Mouse (Mus musculus) C2C12 (cell line): ENCODE results near the gene Acot7. TPM values are rescaled to one million over a fixed set of nuclear protein-coding genes. Genes with fewer than 3 reads are reported as not detected.
A peak's percentile ranks its signal among the peaks of the same experiment; 100 is the strongest.

Source experiments
- H3K27me3 ChIP-seq: one replicate; pipeline ENCODE4 v1.6.1; 2011; ENCODE audit not compliant: control insufficient read depth, insufficient read depth, insufficient read length
- H3K36me3 ChIP-seq: one replicate; pipeline ENCODE4 v1.6.1; 2011; ENCODE audit not compliant: control insufficient read depth, insufficient read depth
- H3K4me3 ChIP-seq: one replicate; pipeline ENCODE4 v1.5.1; 2011; ENCODE audit warnings: mild to moderate bottlenecking, control low read depth; ENCODE audit not compliant: poor library complexity, insufficient read depth, severe bottlenecking
- H3K79me2 ChIP-seq: one replicate; pipeline ENCODE4 v1.6.1; 2011; ENCODE audit not compliant: control insufficient read depth, insufficient read depth
- H3K79me3 ChIP-seq: one replicate; pipeline ENCODE4 v1.6.1; 2011; ENCODE audit warnings: low read depth, control low read depth
- H3ac ChIP-seq: one replicate; pipeline ENCODE3; 2011; ENCODE audit warnings: low read depth; ENCODE audit not compliant: control insufficient read depth, insufficient read length
- CEBPB ChIP-seq: IDR thresholded peaks from one replicate; pipeline ENCODE4 v1.6.1; 2011; ENCODE audit warnings: low read depth, mild to moderate bottlenecking, control low read depth, moderate library complexity
- CTCF ChIP-seq: IDR thresholded peaks from one replicate; pipeline ENCODE4 v1.5.1; 2011; ENCODE audit not compliant: control insufficient read depth, insufficient read depth, insufficient read length
- FOSL1 ChIP-seq: IDR thresholded peaks from one replicate; pipeline ENCODE4 v1.8.0; 2011; ENCODE audit warnings: mild to moderate bottlenecking, low read length; ENCODE audit not compliant: poor library complexity, insufficient read depth, severe bottlenecking
- MAX ChIP-seq: IDR thresholded peaks from one replicate; pipeline ENCODE4 v1.6.1; 2011; ENCODE audit warnings: mild to moderate bottlenecking, control low read depth
- MYOD1 ChIP-seq: IDR thresholded peaks from one replicate; pipeline ENCODE4 v1.6.1; 2011; ENCODE audit warnings: low read depth; ENCODE audit not compliant: control insufficient read depth, insufficient read length
- MYOG ChIP-seq: IDR thresholded peaks from one replicate; pipeline ENCODE4 v1.6.1; 2011; ENCODE audit not compliant: control insufficient read depth, insufficient read length; ENCODE audit errors: extremely low read depth
- USF1 ChIP-seq: IDR thresholded peaks from one replicate; pipeline ENCODE4 v1.6.1; 2011; ENCODE audit warnings: low read depth, mild to moderate bottlenecking, control low read depth, moderate library complexity
- polyA plus RNA-seq: library from polyadenylated mRNA; unstranded; fragments of >200 nt; fragmentation: generic; extraction: Trizol; gene quantifications from one replicate; pipeline ENCODE4 v1.2.1, GENCODE M21; 2012; ENCODE audit warnings: missing spikeins

Acot7 gene
- polyA plus RNA-seq, 1 experiment = 344 TPM

DNA sequence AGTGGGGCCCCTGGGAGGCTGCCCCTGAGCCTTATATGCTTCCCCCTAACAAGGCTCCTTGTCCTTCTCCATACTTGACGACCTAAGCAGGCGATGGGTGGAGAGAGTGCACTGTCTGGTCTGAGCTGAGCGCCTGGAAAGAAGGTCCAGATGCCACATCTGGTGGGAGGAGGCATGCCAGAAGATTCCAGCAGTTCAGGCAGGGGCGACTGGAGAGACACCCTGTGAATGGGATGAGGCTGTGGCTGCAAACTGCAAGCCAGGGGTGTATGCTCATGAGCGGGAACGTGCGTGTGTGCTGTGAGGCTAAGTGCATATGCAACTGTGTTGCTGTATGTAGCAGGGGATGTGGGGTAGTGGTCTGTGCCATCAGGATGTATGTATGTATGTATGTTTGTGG, 94.1 kb downstream of the Acot7 start:
- no peaks in the 10 kb centered on the region for H3K79me3 ChIP-seq
- no peak for TF ChIP-seq USF1
- TF ChIP-seq CTCF = no peak
- no peak for TF ChIP-seq MYOG
- H3K4me3 ChIP-seq = no peak overlapping the region
- peaks cover 16% of the 10 kb centered on the region for H3K36me3 ChIP-seq
- no peaks in the 10 kb centered on the region for H3K27me3 ChIP-seq
- H3ac ChIP-seq = no peak overlapping the region
- H3K79me2 ChIP-seq = no peaks in the 10 kb centered on the region

DNA sequence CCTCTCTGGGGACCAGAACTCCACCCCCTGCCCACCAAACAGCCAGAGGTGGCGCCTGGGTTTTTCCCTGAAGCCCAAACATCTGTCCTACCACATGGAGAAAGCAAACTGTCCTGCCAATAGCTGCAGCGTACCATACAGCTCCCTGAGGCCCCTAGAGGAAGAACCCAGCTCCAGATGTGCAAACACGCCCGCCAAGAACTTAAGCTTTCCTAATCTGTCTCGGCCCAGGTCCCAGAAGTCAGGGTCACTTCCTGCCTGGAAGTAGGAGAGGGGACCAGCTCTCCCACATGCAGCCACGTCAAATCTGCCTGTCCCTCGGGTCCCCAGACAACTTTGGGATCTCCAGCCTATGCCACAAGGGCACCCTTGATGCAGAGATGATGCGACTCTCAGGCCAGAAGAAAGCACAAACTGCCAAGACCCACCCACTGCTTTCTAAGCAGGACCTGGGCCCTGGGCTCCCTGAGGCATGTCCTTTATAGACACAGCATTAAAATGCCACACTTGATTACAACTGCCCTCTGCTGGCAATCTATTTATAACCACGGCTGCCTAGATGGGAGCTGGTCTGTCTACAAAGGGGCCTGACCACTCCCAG, 94.6 kb downstream of the Acot7 start:
- TF ChIP-seq CTCF (no peak), USF1 (no peak), MYOG (no peak), MYOD1 (no peak), MAX (no peak), FOSL1 (no peak), CEBPB (no peak)
- Histone ChIP-seq H3K4me3 (no peak overlapping the region), H3K79me2 (no peaks in the 10 kb centered on the region), H3K36me3 (peaks cover 16% of the 10 kb centered on the region), H3ac (no peak overlapping the region), H3K27me3 (no peaks in the 10 kb centered on the region), H3K79me3 (no peaks in the 10 kb centered on the region)

GRCm38 (mm10) chr4:152273191-152273590, 95.3 kb downstream of the Acot7 start:
- no peak overlapping the region for H3K4me3 ChIP-seq

GRCm38 (mm10) chr4:152273621-152274236, 95.8 kb downstream of the Acot7 start, which contains the start of gene Gpr153:
Gene Gpr153 (plus strand): TSS chr4:152274232.
- H3K79me3 ChIP-seq = no peaks in the 10 kb centered on the region
- TF ChIP-seq CTCF (no peak), USF1 (no peak), MYOG (no peak), FOSL1 (no peak), MYOD1 (no peak), CEBPB (no peak)
- H3K27me3 ChIP-seq = no peaks in the 10 kb centered on the region
- no peaks in the 10 kb centered on the region for H3K79me2 ChIP-seq
- peak within 1 kb of the TSS; percentile 74 for H3ac ChIP-seq
- H3K36me3 ChIP-seq = peaks cover 12% of the 10 kb centered on the region
- peak within 1 kb of the TSS; percentile 30 for H3K4me3 ChIP-seq

More at GRCm38 (mm10) chr4:152273191-152273590, 95.3 kb downstream of the Acot7 start:
- no peak for TF ChIP-seq MAX
- TF ChIP-seq FOSL1 = no peak
- no peak for TF ChIP-seq MYOG
- TF ChIP-seq MYOD1 = no peak
- TF ChIP-seq USF1 = no peak
- no peak for TF ChIP-seq CTCF
- TF ChIP-seq CEBPB = no peak
- Histone ChIP-seq H3K36me3 (peaks cover 16% of the 10 kb centered on the region), H3K79me2 (no peaks in the 10 kb centered on the region), H3ac (no peak overlapping the region), H3K27me3 (no peaks in the 10 kb centered on the region), H3K79me3 (no peaks in the 10 kb centered on the region)

- H3K27me3 ChIP-seq = no peaks in the 10 kb centered on the region
Observed at GRCm38 (mm10) chr4:152274681-152275131, 96.8 kb downstream of the Acot7 start.

More at GRCm38 (mm10) chr4:152274681-152275131, 96.8 kb downstream of the Acot7 start:
- Histone ChIP-seq H3K36me3 (peaks cover 2% of the 10 kb centered on the region), H3K79me3 (no peaks in the 10 kb centered on the region), H3K79me2 (no peaks in the 10 kb centered on the region), H3K4me3 (peak overlapping the region; percentile 30), H3ac (peak overlapping the region; percentile 74)
- TF ChIP-seq MYOG = no peak
- no peak for TF ChIP-seq FOSL1
- TF ChIP-seq USF1 = no peak
- no peak for TF ChIP-seq CTCF
- peak; percentile 88 for TF ChIP-seq CEBPB
- TF ChIP-seq MYOD1 = no peak
- no peak for TF ChIP-seq MAX
